Mouse (Mus musculus): ENCODE data around the gene Haao. TPM values are rescaled to one million over a fixed set of nuclear protein-coding genes. Genes with fewer than 3 reads are reported as not detected.
A peak's percentile ranks its signal among the peaks of the same experiment; 100 is the strongest.

The Haao gene
- polyA plus RNA-seq, 1 experiment: not detected

- TF ChIP-seq E2F4 (IDR thresholded peaks at IDR 0.05; ENCODE audit: insufficient read depth): no peak
- peak in 1 of 3 experiments; percentile 29 for TF ChIP-seq MYOD1 (IDR thresholded peaks at IDR 0.05; ENCODE audit: control insufficient read depth in 1 of 3, insufficient read length in 2 of 3, low read depth in 2 of 3)
- Histone ChIP-seq H3K4me3 (no peak overlapping the region), H3K4me2 (ENCODE audit: low read depth) (no peak overlapping the region), H3K36me3 (ENCODE audit: control insufficient read depth, insufficient read depth) (no peaks in the 10 kb centered on the region), H3K27me3 (ENCODE audit: control insufficient read depth, insufficient read depth, insufficient read length) (peaks cover 3% of the 10 kb centered on the region), H3ac (ENCODE audit: control insufficient read depth, insufficient read length) (no peak overlapping the region), H3K79me2 (ENCODE audit: control insufficient read depth, insufficient read depth) (no peaks in the 10 kb centered on the region)
Observed at GRCm38 (mm10) chr17:83854284-83854918, 6.6 kb upstream of the Haao start.

DNA sequence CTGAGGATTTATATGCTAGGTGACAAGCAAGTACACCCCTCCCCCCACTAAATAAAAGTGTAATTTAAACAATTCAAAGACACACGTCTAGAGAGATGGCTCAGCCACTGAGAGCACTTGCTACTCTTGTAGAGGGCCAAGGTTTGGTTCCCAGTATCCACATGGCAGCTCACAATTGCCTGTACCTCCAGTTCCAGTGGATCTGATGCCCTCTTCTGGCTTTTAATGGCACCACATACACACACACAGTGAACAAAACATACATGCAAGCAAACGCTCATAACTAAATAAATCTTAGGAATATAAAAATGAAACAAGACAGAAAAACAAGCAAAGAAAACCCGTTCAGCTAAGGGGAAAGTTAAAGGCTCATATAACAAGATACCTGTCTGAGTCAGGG lies 6.1 kb upstream of the Haao start:
- Histone ChIP-seq H3K27me3 (ENCODE audit: control insufficient read depth, insufficient read depth, insufficient read length) (peaks cover 3% of the 10 kb centered on the region), H3K79me2 (ENCODE audit: control insufficient read depth, insufficient read depth) (no peaks in the 10 kb centered on the region), H3K36me3 (ENCODE audit: control insufficient read depth, insufficient read depth) (no peaks in the 10 kb centered on the region), H3K4me3 (no peak overlapping the region), H3ac (ENCODE audit: control insufficient read depth, insufficient read length) (no peak overlapping the region), H3K4me2 (ENCODE audit: low read depth) (no peak overlapping the region)
- TF ChIP-seq CEBPB (IDR thresholded peaks at IDR 0.05; ENCODE audit: insufficient read depth, poor library complexity, severe bottlenecking): no peak
- no peak for TF ChIP-seq POLR2AphosphoS2 (IDR thresholded peaks at IDR 0.05; ENCODE audit: insufficient read length, low read depth)
- no peak for TF ChIP-seq MYOG (IDR thresholded peaks at IDR 0.05; ENCODE audit: control insufficient read depth in 1 of 3, insufficient read depth in 1 of 3, insufficient read length in 2 of 3, low read depth in 2 of 3)
- TF ChIP-seq SRF (IDR thresholded peaks at IDR 0.05; ENCODE audit: control insufficient read depth, insufficient read length, low read depth): no peak
- TF ChIP-seq E2F4 (IDR thresholded peaks at IDR 0.05; ENCODE audit: insufficient read depth): no peak
- no peak for TF ChIP-seq MAX (IDR thresholded peaks at IDR 0.05; ENCODE audit: low read depth)
- TF ChIP-seq TCF3 (IDR thresholded peaks at IDR 0.05; ENCODE audit: insufficient read length, low read depth): no peak
- no peak for TF ChIP-seq USF1 (IDR thresholded peaks at IDR 0.05; ENCODE audit: low read depth)
- no peak for TF ChIP-seq POLR2A (IDR thresholded peaks at IDR 0.05; ENCODE audit: insufficient read length, low read depth)
- no peak for TF ChIP-seq MYOD1 (IDR thresholded peaks at IDR 0.05; ENCODE audit: control insufficient read depth in 1 of 3, insufficient read length in 2 of 3, low read depth in 2 of 3)
- no peak for TF ChIP-seq REST (IDR thresholded peaks at IDR 0.05; ENCODE audit: insufficient read depth, insufficient read length)
- no peak for TF ChIP-seq TCF12 (IDR thresholded peaks at IDR 0.05; ENCODE audit: insufficient read depth, poor library complexity, severe bottlenecking)

DNA sequence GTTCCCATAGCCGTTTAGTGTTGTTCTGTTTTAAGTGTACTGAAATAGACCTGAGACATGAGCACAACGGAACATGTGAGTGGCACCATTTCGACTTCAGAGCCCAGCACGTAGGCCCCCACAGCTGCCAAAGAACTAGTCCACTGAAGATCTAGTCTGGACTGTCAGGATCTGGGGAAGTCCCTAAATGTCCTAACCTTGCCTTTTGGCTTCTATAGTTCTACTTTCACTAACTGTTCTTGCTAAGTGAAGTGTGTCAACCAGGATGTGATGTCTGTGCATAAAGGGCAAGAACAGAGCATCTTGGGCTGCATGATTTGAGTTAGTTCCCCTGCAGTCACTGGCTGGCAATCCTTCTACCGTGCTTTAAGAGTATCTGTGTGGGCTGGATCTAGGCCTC lies 3.1 kb upstream of the Haao start:
- Histone ChIP-seq H3K4me3 (no peak overlapping the region), H3K36me3 (ENCODE audit: control insufficient read depth, insufficient read depth) (no peaks in the 10 kb centered on the region), H3ac (ENCODE audit: control insufficient read depth, insufficient read length) (no peak overlapping the region), H3K4me2 (ENCODE audit: low read depth) (no peak overlapping the region), H3K27me3 (ENCODE audit: control insufficient read depth, insufficient read depth, insufficient read length) (peaks cover 3% of the 10 kb centered on the region), H3K79me2 (ENCODE audit: control insufficient read depth, insufficient read depth) (no peaks in the 10 kb centered on the region)
- no peak for TF ChIP-seq E2F4 (IDR thresholded peaks at IDR 0.05; ENCODE audit: insufficient read depth)
- no peak for TF ChIP-seq POLR2AphosphoS2 (IDR thresholded peaks at IDR 0.05; ENCODE audit: insufficient read length, low read depth)
- no peak for TF ChIP-seq REST (IDR thresholded peaks at IDR 0.05; ENCODE audit: insufficient read depth, insufficient read length)

GRCm38 (mm10) chr17:83850458-83850857 lies 2.7 kb upstream of the Haao start:
- TF ChIP-seq REST (IDR thresholded peaks at IDR 0.05; ENCODE audit: insufficient read depth, insufficient read length) (no peak), TCF3 (IDR thresholded peaks at IDR 0.05; ENCODE audit: insufficient read length, low read depth) (no peak), E2F4 (IDR thresholded peaks at IDR 0.05; ENCODE audit: insufficient read depth) (no peak)
- Histone ChIP-seq H3K4me2 (ENCODE audit: low read depth) (peak overlapping the region; percentile 50), H3K79me2 (ENCODE audit: control insufficient read depth, insufficient read depth) (no peaks in the 10 kb centered on the region), H3K36me3 (ENCODE audit: control insufficient read depth, insufficient read depth) (no peaks in the 10 kb centered on the region), H3ac (ENCODE audit: control insufficient read depth, insufficient read length) (no peak overlapping the region), H3K4me3 (no peak overlapping the region), H3K27me3 (ENCODE audit: control insufficient read depth, insufficient read depth, insufficient read length) (peaks cover 3% of the 10 kb centered on the region)

- Histone ChIP-seq H3ac (ENCODE audit: control insufficient read depth, insufficient read length) (no peak overlapping the region), H3K4me2 (ENCODE audit: low read depth) (no peak overlapping the region), H3K36me3 (ENCODE audit: control insufficient read depth, insufficient read depth) (no peaks in the 10 kb centered on the region), H3K4me3 (no peak overlapping the region), H3K27me3 (ENCODE audit: control insufficient read depth, insufficient read depth, insufficient read length) (peaks cover 3% of the 10 kb centered on the region), H3K79me2 (ENCODE audit: control insufficient read depth, insufficient read depth) (no peaks in the 10 kb centered on the region)
- TF ChIP-seq MYOG (IDR thresholded peaks at IDR 0.05; ENCODE audit: control insufficient read depth in 1 of 3, insufficient read depth in 1 of 3, insufficient read length in 2 of 3, low read depth in 2 of 3) (no peak), POLR2A (IDR thresholded peaks at IDR 0.05; ENCODE audit: insufficient read length, low read depth) (no peak), POLR2AphosphoS2 (IDR thresholded peaks at IDR 0.05; ENCODE audit: insufficient read length, low read depth) (no peak), REST (IDR thresholded peaks at IDR 0.05; ENCODE audit: insufficient read depth, insufficient read length) (no peak), MAX (IDR thresholded peaks at IDR 0.05; ENCODE audit: low read depth) (no peak), TCF3 (IDR thresholded peaks at IDR 0.05; ENCODE audit: insufficient read length, low read depth) (no peak), MYOD1 (IDR thresholded peaks at IDR 0.05; ENCODE audit: control insufficient read depth in 1 of 3, insufficient read length in 2 of 3, low read depth in 2 of 3) (no peak), TCF12 (IDR thresholded peaks at IDR 0.05; ENCODE audit: insufficient read depth, poor library complexity, severe bottlenecking) (no peak), SRF (IDR thresholded peaks at IDR 0.05; ENCODE audit: control insufficient read depth, insufficient read length, low read depth) (no peak), CEBPB (IDR thresholded peaks at IDR 0.05; ENCODE audit: insufficient read depth, poor library complexity, severe bottlenecking) (no peak), E2F4 (IDR thresholded peaks at IDR 0.05; ENCODE audit: insufficient read depth) (no peak), USF1 (IDR thresholded peaks at IDR 0.05; ENCODE audit: low read depth) (no peak)
Observed at GRCm38 (mm10) chr17:83849717-83850116, 2.0 kb upstream of the Haao start.
